Mouse (Mus musculus) stomach, postnatal 0 days (tissue): ENCODE results near the gene Cacna2d3. TPM values are rescaled to one million over a fixed set of nuclear protein-coding genes. Genes with fewer than 3 reads are reported as not detected.

Source experiments
- ATAC-seq: fragments of 200-750 bp; cut with Nextera tagmentation; 2 replicates; pipeline ENCODE4 v1.8.0; 2017; ENCODE audit not compliant: low FRiP score, low TSS enrichment
- DNase-seq: peaks from one replicate; pipeline ENCODE4 v3.0.0-alpha.2; 2016; ENCODE audit warnings: low spot score
- H3K27ac ChIP-seq: fragments of 300-500 bp; sonication (generic); replicated peaks from 2 replicates; pipeline ENCODE4 v1.5.1; 2014; ENCODE audit warnings: mild to moderate bottlenecking, control low read depth
- H3K27me3 ChIP-seq: fragments of 300-500 bp; sonication (generic); 2 replicates; pipeline ENCODE4 v1.6.1; 2014; ENCODE audit warnings: low read length; ENCODE audit not compliant: control insufficient read depth, insufficient read depth
- H3K36me3 ChIP-seq: fragments of 300-500 bp; sonication (generic); 2 replicates; pipeline ENCODE4 v1.6.1; 2014; ENCODE audit warnings: low read length, mixed read lengths; ENCODE audit not compliant: control insufficient read depth, insufficient read depth
- H3K4me1 ChIP-seq: fragments of 300-500 bp; sonication (generic); replicated peaks from 2 replicates; pipeline ENCODE4 v1.6.1; 2014; ENCODE audit warnings: antibody characterized with exemption; ENCODE audit not compliant: control insufficient read depth, insufficient read depth
- H3K4me2 ChIP-seq: fragments of 300-500 bp; sonication (generic); replicated peaks from 2 replicates; pipeline ENCODE4 v1.6.1; 2014; ENCODE audit warnings: low read depth, mild to moderate bottlenecking, control low read depth, moderate library complexity
- H3K4me3 ChIP-seq: fragments of 300-500 bp; sonication (generic); 2 replicates; pipeline ENCODE4 v1.5.1; 2014; ENCODE audit warnings: low read depth, low read length, control low read depth
- H3K9ac ChIP-seq: fragments of 300-500 bp; sonication (generic); 2 replicates; pipeline ENCODE4 v1.6.1; 2014; ENCODE audit warnings: mild to moderate bottlenecking, low read length, control low read depth, mixed read lengths
- H3K9me3 ChIP-seq: fragments of 300-500 bp; sonication (generic); 2 replicates; pipeline ENCODE4 v1.6.1; 2016; ENCODE audit warnings: low read length; ENCODE audit not compliant: control insufficient read depth
- CTCF ChIP-seq: IDR thresholded peaks from 2 replicates; pipeline ENCODE4 v1.5.1; 2016; ENCODE audit warnings: antibody characterized with exemption, low read depth, mild to moderate bottlenecking, moderate library complexity
- EP300 ChIP-seq: optimal IDR thresholded peaks from 2 replicates; pipeline ENCODE3; 2016; ENCODE audit warnings: antibody characterized with exemption
- WGBS: fragments of 180-500 bp; shearing (Covaris S2); extraction: QIAGEN DNeasy Blood & Tissue Kit; methylation state at CpG from one replicate; pipeline ENCODE4 v1.1.7; 2014; 5-methylcytosine and 5-hydroxymethylcytosine counted together
- polyA plus RNA-seq: library from polyadenylated mRNA; unstranded; fragments of >200 nt; fragmentation: Nextera tagmentation; extraction: Ambion mirVana; gene quantifications from 2 replicates; pipeline ENCODE4 v1.2.1, GENCODE M21; 2015

The Cacna2d3 gene
- polyA plus RNA-seq, 1 experiment from 2014 or later, result 0.98 TPM

DNA sequence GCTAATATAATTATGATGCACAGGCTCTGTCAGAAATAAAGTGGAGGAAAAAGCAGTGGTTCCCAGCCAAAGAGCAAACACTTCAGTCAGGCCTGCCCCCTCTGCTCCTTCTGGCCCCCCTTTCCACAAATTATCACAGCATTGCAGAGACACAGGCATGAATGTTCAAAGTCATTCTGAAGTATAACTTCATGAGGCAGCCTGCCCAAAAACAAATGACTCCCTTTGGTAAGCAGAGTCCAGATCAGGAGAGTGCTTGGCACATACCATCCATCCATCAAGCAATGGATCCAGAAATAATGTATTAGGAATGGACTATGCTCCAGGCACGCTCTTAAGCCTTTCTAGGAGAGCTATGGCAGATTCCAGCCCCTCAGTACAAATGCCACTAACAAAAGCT lies 679.3 kb downstream of the Cacna2d3 start:
- Histone ChIP-seq H3K4me3 (no peak overlapping the region), H3K4me2 (no peak overlapping the region), H3K9me3 (no peaks in the 10 kb centered on the region), H3K36me3 (no peaks in the 10 kb centered on the region), H3K27me3 (no peaks in the 10 kb centered on the region), H3K9ac (no peak overlapping the region), H3K27ac (no peak overlapping the region), H3K4me1 (no peaks in the 10 kb centered on the region)
- TF ChIP-seq CTCF (no peak), EP300 (no peak)
- 62% methylated on average over 1 of the region's 1 CpGs for whole genome bisulfite sequencing
- ATAC-seq (no peak), DNase-seq (no peak)

DNA sequence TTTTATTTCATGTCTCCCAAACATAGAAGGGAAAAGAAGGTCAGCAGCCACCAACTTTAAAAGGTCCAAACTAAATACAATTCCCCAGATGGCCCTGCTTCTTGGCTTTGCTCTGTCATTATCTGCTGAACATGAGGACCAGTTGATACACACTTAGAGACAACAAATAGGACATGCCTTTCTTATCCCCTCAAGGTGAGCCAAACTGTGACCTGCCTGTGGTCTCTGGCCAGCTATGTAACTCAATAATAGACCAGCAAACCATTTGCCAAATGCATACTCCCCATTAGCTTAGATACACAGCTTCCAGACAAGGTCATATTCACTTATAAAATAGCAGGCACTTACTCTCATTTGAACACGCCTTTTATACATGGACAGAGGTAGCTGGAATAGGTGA lies 680.2 kb downstream of the Cacna2d3 start:
- no peak overlapping the region for H3K27ac ChIP-seq
- ATAC-seq, result no peak
- DNase-seq, result no peak
- H3K27me3 ChIP-seq, result no peaks in the 10 kb centered on the region
- no peaks in the 10 kb centered on the region for H3K9me3 ChIP-seq
- TF ChIP-seq EP300, result no peak
- no peak for TF ChIP-seq CTCF
- no peaks in the 10 kb centered on the region for H3K36me3 ChIP-seq
- H3K9ac ChIP-seq, result no peak overlapping the region
- WGBS, result 83% methylated on average over 1 of the region's 1 CpGs
- no peaks in the 10 kb centered on the region for H3K4me1 ChIP-seq
- H3K4me3 ChIP-seq, result no peak overlapping the region
- H3K4me2 ChIP-seq, result no peak overlapping the region

DNA sequence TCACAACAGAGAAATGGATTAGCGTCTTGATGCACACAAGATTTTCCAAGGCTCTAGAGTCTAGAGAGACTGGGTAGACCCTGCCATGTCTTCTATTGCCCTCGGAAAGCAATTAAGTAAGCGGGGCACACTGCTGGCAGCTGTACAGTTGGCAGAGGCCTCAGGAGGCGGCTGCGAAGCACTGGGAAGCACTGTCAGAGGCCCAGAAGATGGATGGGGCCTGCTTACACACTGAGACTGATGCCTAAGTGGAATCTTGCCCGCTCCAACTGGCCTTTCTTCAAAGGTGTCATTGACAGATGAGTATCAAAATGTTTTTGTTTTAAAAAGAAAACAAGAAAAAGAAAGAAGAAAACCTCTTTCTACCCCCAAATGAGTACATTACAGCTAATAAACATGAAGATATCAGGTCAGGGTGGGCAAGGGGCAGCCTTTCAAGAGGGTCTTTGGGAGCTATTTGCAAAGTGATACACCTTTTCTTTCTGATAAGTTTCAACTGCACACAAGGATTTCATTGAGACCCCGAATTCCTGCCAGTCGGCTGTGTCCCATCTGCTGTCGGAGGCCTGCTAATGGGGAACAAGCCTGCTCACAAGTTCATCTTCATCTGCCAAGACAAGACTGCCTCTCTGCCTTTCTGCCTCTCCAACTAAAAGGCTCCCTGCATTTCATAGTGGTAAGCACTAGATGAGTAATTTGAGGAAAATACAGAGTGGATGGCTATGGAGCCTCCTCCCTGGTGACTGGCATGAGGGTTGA lies 680.9 kb downstream of the Cacna2d3 start:
- Histone ChIP-seq H3K36me3 (no peaks in the 10 kb centered on the region), H3K4me1 (no peaks in the 10 kb centered on the region), H3K9ac (no peak overlapping the region), H3K27me3 (no peaks in the 10 kb centered on the region), H3K4me2 (no peak overlapping the region), H3K27ac (no peak overlapping the region), H3K9me3 (no peaks in the 10 kb centered on the region), H3K4me3 (no peak overlapping the region)
- DNase-seq, result no peak
- ATAC-seq, result no peak
- 49% methylated on average over 9 of the region's 9 CpGs for WGBS
- no peak for TF ChIP-seq CTCF
- TF ChIP-seq EP300, result no peak

DNA sequence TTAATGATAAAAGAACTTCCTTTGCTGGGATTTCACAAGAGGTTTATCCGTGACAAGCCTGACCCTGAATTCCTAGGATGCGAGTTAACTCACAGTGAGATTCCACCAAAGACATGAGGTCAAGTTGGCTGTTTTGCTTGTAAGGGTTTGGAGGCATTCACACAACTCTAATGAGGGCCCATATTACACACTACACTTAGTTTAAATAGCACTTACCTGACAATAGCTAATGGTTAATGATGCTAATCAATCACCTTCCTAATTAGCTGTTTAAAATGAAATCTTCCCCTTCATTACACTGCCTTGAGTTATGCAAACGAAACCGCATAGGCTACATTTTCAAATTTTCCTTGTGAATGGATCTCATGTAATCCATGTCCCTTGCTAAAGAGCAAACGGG lies 683.4 kb downstream of the Cacna2d3 start:
- Histone ChIP-seq H3K9ac (no peak overlapping the region), H3K9me3 (no peaks in the 10 kb centered on the region), H3K36me3 (no peaks in the 10 kb centered on the region), H3K4me3 (no peak overlapping the region), H3K4me1 (no peaks in the 10 kb centered on the region), H3K27ac (no peak overlapping the region), H3K4me2 (no peak overlapping the region), H3K27me3 (no peaks in the 10 kb centered on the region)
- no peak for ATAC-seq
- TF ChIP-seq EP300 (no peak), CTCF (no peak)
- DNase-seq, result no peak
- 73% methylated on average over 5 of the region's 5 CpGs for WGBS

DNA sequence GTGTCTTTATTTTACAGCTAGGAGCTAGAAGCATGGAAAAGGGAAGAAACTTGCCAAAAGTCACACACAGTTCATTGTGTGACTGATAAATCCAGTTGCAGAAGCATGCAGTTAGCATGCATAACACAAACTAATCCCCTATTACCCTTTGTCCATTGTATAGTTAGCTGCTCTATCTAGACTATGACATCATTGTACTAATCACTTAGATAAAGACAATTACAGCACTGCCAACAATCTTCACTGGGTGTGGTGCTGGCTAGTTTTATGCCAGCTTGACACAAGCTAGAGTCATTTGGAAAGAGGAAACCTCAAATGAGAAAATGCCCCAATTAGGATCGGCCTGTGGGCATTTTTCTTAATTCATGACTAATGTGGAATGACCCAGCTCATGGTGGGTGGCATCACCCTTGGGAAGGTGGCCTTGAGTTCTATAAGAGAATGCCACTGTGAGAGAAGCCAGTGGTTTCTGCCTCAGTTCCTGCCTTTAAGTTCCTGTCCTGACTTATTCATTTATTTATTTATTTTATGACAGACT lies 689.7 kb downstream of the Cacna2d3 start:
- Histone ChIP-seq H3K9ac (no peak overlapping the region), H3K27me3 (no peaks in the 10 kb centered on the region), H3K4me2 (no peak overlapping the region), H3K4me1 (no peaks in the 10 kb centered on the region), H3K9me3 (no peaks in the 10 kb centered on the region), H3K27ac (no peak overlapping the region), H3K4me3 (no peak overlapping the region), H3K36me3 (no peaks in the 10 kb centered on the region)
- TF ChIP-seq EP300, result no peak
- no peak for TF ChIP-seq CTCF
- DNase-seq, result no peak
- ATAC-seq, result no peak
- WGBS, result 68% methylated on average over 1 of the region's 1 CpGs

DNA sequence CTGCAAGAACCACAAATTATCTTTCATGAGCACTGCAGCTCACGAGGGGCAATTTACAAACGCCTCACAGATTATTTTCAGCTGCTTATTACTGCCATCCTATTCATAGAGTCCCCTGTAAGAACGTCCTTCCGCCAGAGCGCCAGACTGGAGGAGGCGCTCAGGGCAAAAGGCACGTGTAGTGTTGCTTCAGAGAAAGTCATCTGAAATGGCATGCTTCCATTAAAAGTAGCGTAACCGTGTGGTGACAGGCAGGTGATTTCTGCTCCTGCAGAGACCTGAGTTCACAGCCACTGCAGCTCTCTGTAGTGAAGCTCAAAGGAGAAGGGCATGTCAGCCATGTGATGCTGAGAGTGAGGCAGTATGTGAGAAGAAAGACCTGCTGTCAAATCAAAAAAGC lies 691.1 kb downstream of the Cacna2d3 start:
- DNase-seq (no peak), ATAC-seq (no peak)
- no peaks in the 10 kb centered on the region for H3K9me3 ChIP-seq
- H3K4me2 ChIP-seq, result no peak overlapping the region
- no peaks in the 10 kb centered on the region for H3K27me3 ChIP-seq
- no peaks in the 10 kb centered on the region for H3K4me1 ChIP-seq
- no peaks in the 10 kb centered on the region for H3K36me3 ChIP-seq
- H3K9ac ChIP-seq, result no peak overlapping the region
- WGBS, result 72% methylated on average over 9 of the region's 9 CpGs
- no peak overlapping the region for H3K4me3 ChIP-seq
- H3K27ac ChIP-seq, result no peak overlapping the region
- TF ChIP-seq CTCF, result no peak
- TF ChIP-seq EP300, result no peak
